Comparison of ENCODE assay signal across 24 mouse cellular contexts in the genomic region with DNA sequence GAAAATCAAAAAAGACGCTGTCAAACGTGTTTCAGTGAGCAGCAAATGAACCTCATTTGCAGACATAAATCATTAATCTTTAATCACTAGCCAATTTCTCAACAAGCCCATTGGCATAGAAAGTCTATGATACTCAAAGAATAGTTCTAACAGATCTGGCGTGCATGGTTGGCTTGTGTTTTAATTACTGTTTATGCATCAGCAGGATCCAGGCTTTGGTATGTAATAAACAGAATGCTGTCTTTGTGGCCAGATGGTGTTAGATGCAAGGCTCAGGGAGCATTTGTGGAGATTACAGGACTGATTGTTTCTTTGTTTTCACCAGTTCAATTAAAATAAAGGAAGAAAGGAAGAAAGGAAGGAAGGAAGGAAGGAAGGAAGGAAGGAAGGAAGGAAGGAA.
DNase-seq lines count a peak whose midpoint lies in the region; ATAC-seq lines count a peak whose summit lies in the region.
"Had no signal": no experiment of that assay in that cellular context is flagged by ENCODE, and none has a peak within 500 bp of the region (broad histone marks: within the 10 kb centered on the region; RNA-seq: fewer than 3 reads in every experiment).

No protein-coding gene starts in this region.

- no peaks in the 10 kb centered on the region for H3K4me1 ChIP-seq in hindbrain, embryonic 16.5 days (ENCODE audit: control insufficient read depth, insufficient read depth, low read depth, low read length)
- H3K4me1 ChIP-seq in hindbrain, embryonic 10.5 days (replicated peaks): no peaks in the 10 kb centered on the region
- H3K4me1 ChIP-seq: heart, embryonic 13.5 days; hindbrain, embryonic 15.5 days; limb, embryonic 12.5 days had no signal

- H3K9ac ChIP-seq in hindbrain, embryonic 16.5 days (ENCODE audit: low read depth, low read length): no peak overlapping the region
- H3K9ac ChIP-seq: heart, embryonic 13.5 days; hindbrain, embryonic 15.5 days; limb, embryonic 12.5 days; liver, postnatal 0 days had no signal

- no peaks in the 10 kb centered on the region for H3K9me3 ChIP-seq in hindbrain, embryonic 16.5 days (ENCODE audit: control insufficient read depth, low read length)
- no peaks in the 10 kb centered on the region for H3K9me3 ChIP-seq in hindbrain, embryonic 10.5 days
- H3K9me3 ChIP-seq: heart, embryonic 13.5 days; hindbrain, embryonic 15.5 days; limb, embryonic 12.5 days had no signal

- no peak overlapping the region for H3K4me2 ChIP-seq in hindbrain, embryonic 16.5 days (ENCODE audit: low read length)
- H3K4me2 ChIP-seq: heart, embryonic 13.5 days; hindbrain, embryonic 15.5 days; limb, embryonic 12.5 days; liver, embryonic 11.5 days had no signal

- WGBS in hindbrain, embryonic 16.5 days: 65% methylated on average over 3 of the region's 3 CpGs
- WGBS in hindbrain, embryonic 10.5 days: 82% methylated on average over 3 of the region's 3 CpGs

- peak; percentile 4 to 9 for DNase-seq in cerebellum, postnatal 10 days
- DNase-seq in hindbrain, embryonic 10.5 days (ENCODE audit: low spot score): no peak
- peak; percentile 10 for DNase-seq in retina, postnatal 1 day
- no peak for DNase-seq in retina, embryonic 14.5 days (ENCODE audit: low spot score)
- DNase-seq in gastrocnemius, postnatal 25 days: no peak
- DNase-seq: gastrocnemius, postnatal 36 days; heart, adult 2 months; heart, postnatal 14 days; kidney, postnatal 25 days; liver, postnatal 0 days; right cerebral cortex, adult 18-20 months; right cerebral cortex, postnatal 4 days; thymus, postnatal 25 days had no signal

- H3K36me3 ChIP-seq in hindbrain, embryonic 16.5 days (ENCODE audit: control insufficient read depth, insufficient read depth, low read length): no peaks in the 10 kb centered on the region
- H3K36me3 ChIP-seq in hindbrain, embryonic 10.5 days: no peaks in the 10 kb centered on the region
- H3K36me3 ChIP-seq: heart, embryonic 13.5 days; hindbrain, embryonic 15.5 days; limb, embryonic 12.5 days had no signal

- no peak for ATAC-seq in cerebellum, adult (ENCODE audit: insufficient number of reproducible peaks, low FRiP score, low TSS enrichment)
- ATAC-seq in hindbrain, embryonic 16.5 days: peak; percentile 61; the same call in 1 of the 2 replicates
- ATAC-seq: intestine, postnatal 0 days; liver, postnatal 0 days; lung, postnatal 0 days; Patski had no signal

- H3K27me3 ChIP-seq in hindbrain, embryonic 16.5 days (replicated peaks; ENCODE audit: control insufficient read depth, insufficient read depth, low read length): no peaks in the 10 kb centered on the region
- no peaks in the 10 kb centered on the region for H3K27me3 ChIP-seq in hindbrain, embryonic 10.5 days (ENCODE audit: insufficient read depth, poor library complexity, severe bottlenecking)
- H3K27me3 ChIP-seq: heart, embryonic 13.5 days; hindbrain, embryonic 15.5 days; limb, embryonic 12.5 days; Patski had no signal

- no peak overlapping the region for H3K27ac ChIP-seq in hindbrain, embryonic 16.5 days (ENCODE audit: low read depth, low read length)
- H3K27ac ChIP-seq in hindbrain, embryonic 10.5 days: no peak overlapping the region
- H3K27ac ChIP-seq: heart, adult 2 months; heart, embryonic 13.5 days; hindbrain, embryonic 15.5 days; layer of hippocampus, adult 2 months; limb, embryonic 12.5 days; macrophage had no signal

- H3K4me3 ChIP-seq in hindbrain, embryonic 16.5 days (ENCODE audit: low read length): no peak overlapping the region
- H3K4me3 ChIP-seq in hindbrain, embryonic 10.5 days: no peak overlapping the region
- H3K4me3 ChIP-seq: heart, adult 2 months; heart, embryonic 13.5 days; hindbrain, embryonic 15.5 days; layer of hippocampus, adult 2 months; limb, embryonic 12.5 days had no signal

Comparison
In these comparisons a context has a peak if more than half of its experiments do, and no peak if none do; other contexts are left out.
1. DNase-seq: peak in cerebellum, postnatal 10 days (2 of 2) and retina, postnatal 1 day (single experiment); none in hindbrain, embryonic 10.5 days (single experiment), retina, embryonic 14.5 days (single experiment) and gastrocnemius, postnatal 25 days (single experiment).